Mouse (Mus musculus) cerebellum, adult 11 months (tissue): ENCODE data around the gene Ccdc6.
A peak's percentile ranks its signal among the peaks of the same experiment; 100 is the strongest.

Experiments
- DNase-seq: peaks from one replicate; pipeline ENCODE4 v3.0.0; 2022

Gene Ccdc6

DNA sequence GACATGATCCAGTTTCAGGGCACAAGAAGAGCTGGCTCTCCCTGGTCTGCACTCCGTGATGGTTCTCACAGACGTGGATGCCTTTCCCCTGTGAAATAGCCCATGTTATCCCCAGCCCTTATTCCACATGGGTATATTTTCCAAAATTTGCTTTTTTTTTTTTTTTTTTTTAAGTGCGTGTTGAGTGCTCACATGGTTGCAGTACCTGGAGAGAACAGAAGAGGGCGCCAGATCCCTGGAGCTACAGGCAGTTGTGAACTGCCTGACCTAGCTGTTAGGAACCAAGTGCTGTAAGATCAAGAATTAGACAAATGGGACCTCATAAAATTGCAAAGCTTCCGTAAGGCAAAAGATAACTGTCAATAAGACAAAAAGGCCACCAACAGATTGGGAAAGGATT lies 38.8 kb downstream of the Ccdc6 start:
- DNase-seq = no peak

DNA sequence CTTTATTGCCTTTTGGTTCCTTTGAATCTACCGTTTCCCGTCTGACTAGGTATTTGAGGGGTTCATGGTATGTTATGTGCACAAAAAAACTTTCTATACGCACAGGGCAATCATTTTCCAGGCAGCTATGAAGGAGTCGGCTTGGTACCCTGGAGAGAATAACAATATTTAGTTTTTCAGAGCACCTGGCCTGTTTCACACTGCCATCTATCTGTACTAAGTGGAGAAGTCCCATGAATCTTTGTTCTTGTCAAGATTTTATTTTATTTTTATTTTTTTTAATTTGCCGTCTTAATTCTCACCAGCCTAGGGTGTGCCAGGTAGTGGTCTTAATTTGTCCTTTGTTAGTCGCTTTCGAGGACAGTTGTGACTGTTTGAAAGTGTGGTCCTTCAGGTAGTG lies 40.7 kb downstream of the Ccdc6 start:
- no peak for DNase-seq

DNA sequence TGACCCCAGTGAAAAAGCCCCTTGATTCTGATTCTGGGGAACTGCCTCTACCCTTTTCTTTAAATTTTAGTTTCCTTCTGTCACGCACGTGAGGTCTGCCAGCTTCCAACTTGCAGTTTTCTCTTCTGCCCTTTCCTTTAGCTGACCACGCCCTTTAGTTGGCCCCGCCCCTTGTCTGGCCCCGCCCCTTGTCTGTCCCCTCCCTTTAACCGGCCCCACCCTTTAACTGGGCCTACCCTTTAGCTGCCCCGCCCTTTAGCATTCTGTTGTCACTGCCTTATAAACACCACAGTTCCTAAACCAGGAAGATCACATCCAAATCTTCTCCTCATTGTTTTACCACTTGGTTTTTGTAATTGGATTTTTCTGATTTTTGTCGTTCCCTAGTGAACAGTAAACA lies 41.2 kb downstream of the Ccdc6 start:
- no peak for DNase-seq

DNA sequence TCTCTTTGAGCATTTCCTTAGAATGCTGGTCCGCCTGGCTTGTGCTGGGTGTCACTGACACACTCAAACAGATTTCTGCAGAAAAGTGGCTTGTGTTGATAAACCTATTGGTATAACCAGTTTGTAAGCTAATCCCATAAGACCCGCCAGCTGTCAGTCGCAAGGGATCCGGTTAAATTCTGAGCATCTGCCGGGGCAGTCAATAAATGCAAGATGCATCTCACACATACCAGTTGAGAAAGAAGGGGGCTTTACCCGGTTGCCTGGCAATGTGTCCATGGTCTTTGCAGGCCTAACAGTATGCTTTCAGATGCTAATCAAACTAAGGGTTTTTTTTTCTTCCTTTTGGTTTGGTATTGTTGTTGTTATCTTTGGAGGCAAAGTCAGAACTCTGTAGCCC lies 42.4 kb downstream of the Ccdc6 start:
- DNase-seq = no peak

- no peak for DNase-seq
These were observed 43.5 kb downstream of the Ccdc6 start for GRCm38 (mm10) chr10:70140414-70140813.

DNA sequence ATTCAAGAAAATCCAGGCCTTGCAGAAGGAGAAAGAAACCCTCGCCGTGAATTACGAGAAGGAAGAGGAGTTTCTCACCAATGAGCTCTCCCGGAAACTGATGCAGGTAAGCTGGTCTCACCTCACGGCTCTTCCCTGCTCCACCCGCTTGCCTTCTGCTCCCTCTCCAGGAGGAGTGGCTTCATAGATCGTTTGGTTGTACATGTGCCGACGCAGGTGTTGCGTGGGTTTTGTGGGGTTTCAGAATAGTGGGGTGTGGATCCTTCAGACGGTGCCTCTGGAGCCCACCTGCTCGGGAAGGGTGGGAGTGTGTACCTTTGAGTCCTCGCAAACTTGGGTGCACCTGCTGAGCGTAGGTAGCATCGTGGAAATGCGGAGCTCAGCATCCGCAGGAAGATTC lies 45.7 kb downstream of the Ccdc6 start:
- no peak for DNase-seq

GRCm38 (mm10) chr10:70144004-70144557 lies 47.2 kb downstream of the Ccdc6 start:
- DNase-seq = no peak

DNA sequence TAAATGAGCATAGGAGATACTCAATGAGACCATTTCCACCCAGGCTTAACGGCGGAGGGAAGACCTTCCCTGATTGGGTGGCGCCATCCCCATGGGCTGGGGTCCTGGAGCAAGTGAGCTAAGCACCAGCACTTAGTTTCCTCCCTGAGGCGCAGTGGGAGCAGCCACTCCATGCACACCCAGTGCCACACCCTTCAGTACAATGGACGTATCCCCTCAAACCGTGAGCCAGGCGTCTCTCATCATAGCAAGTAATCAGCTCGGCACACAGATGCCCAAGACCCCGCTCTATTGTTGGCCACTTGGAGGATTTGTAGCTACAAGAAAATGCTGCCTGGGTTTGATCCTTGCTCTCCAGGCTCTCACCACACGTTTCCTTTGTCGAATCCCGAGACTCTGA lies 49.0 kb downstream of the Ccdc6 start:
- DNase-seq = no peak

DNA sequence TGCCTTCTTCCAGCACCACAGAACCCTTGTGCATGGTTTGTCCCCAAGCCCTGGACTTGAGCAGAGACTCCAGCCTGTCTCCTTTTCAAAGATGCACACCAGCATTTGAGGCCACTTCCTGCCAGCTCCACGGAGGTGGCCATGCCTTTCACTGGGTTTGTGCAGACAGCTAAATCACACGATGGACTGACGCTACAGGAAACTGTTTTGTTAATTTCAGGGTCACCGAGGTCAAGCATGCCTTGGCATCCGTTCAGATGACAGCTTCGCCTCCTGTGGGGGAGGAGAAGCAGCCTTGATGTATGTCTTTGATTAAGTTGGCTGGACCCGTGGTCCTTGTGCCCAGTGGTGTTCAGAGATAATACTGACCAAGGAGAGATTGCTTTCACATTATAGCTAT lies 52.2 kb downstream of the Ccdc6 start:
- no peak for DNase-seq

DNA sequence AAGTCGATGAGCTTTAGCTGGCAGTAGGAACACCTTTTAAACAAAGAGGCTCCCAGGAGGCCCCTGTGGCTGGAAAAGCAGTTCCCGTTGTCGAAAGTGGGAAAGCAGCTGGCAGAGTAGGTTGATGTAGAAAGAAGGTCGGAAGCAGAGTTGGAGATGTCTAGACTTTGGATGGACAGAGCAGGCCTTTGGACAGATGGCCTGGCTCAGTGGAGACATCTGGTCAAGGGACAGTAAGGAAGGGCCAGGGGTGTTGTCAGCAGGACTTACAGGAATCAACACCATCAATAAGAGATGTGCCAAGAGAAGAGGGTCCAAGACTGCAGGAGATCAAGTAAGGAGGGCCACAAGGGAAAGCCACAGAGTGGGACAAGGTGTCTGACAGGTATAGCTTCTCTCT lies 53.4 kb downstream of the Ccdc6 start:
- no peak for DNase-seq

- no peak for DNase-seq
These were observed 54.2 kb downstream of the Ccdc6 start for GRCm38 (mm10) chr10:70151171-70151570.

DNA sequence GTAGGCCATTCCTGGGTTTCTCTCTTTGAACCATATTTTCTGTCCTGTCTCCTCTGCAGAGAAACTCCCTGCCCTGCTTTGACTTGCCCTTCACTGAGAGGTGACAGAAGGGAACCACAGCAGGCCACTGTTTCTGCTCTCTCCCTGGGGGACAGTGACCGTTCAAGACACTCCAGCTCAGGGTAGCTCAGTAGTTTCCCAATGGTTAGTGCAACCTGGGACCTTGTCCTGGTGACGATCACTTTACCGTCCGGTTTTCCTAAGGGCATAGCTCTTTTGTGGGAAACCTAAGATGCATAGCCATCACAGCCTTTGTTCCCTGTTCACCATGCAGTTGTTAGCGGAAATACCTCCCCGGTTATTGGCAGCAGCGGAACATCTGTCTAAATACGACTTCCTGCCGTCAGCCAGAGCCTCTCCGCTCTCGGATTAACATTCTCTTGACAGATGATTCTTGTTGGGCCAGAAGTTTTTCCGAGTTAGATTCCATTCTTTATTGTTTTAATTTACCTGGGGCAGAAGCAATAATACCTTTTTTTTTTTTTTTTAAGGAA lies 55.3 kb downstream of the Ccdc6 start:
- DNase-seq = no peak

- no peak for DNase-seq
These were observed 56.9 kb downstream of the Ccdc6 start for GRCm38 (mm10) chr10:70153810-70154209.

- DNase-seq = peak; percentile 36
These were observed 59.7 kb downstream of the Ccdc6 start for GRCm38 (mm10) chr10:70156431-70157165.

- DNase-seq = peak; percentile 29
These were observed 62.9 kb downstream of the Ccdc6 start for GRCm38 (mm10) chr10:70159651-70160320.

- no peak for DNase-seq
These were observed 63.9 kb downstream of the Ccdc6 start for GRCm38 (mm10) chr10:70160811-70161210.

- no peak for DNase-seq
These were observed 64.6 kb downstream of the Ccdc6 start for GRCm38 (mm10) chr10:70161504-70161903.

DNA sequence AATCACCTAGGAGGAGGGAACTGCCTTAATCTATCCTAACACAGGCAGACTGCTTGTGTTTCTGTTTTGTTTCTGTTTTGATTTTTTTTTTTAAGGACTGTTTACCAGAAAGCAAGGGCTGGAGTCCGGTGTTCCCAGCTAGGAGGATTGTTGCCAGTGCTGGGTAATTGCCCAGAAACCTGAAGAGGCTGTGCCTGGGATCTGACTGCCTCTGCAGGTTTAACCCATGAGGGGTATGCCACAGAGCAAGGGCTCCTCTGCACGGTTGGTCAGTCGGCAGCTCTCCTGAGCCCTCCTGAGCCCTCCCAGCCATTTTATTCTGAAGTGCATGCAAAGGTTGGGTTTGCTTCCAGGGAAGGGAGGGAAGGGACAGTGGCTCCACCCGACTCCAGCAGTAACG lies 66.8 kb downstream of the Ccdc6 start:
- DNase-seq = peak; percentile 50

DNA sequence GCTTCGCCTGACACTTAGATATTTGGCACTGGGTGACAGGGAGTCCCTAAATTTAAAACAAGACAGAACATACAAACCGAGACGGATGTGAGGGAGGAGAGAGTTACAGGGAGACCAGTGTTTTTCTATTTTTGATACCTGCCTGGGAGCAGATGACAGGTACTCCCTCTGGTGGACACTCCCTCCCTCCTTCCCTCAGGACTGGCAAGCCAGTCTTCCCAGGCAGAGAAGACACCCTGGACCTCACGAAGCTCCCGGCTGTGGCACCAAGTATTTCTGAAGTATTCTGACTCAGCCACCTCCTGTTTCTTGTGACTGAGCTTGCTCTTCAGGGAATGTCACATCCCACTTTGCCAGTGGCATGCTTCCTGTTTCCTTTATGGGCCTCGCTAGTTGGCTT lies 69.0 kb downstream of the Ccdc6 start:
- peak; percentile 47 for DNase-seq

GRCm38 (mm10) chr10:70166427-70166826 lies 69.5 kb downstream of the Ccdc6 start:
- DNase-seq = no peak

GRCm38 (mm10) chr10:70167625-70168024 lies 70.7 kb downstream of the Ccdc6 start:
- no peak for DNase-seq

DNA sequence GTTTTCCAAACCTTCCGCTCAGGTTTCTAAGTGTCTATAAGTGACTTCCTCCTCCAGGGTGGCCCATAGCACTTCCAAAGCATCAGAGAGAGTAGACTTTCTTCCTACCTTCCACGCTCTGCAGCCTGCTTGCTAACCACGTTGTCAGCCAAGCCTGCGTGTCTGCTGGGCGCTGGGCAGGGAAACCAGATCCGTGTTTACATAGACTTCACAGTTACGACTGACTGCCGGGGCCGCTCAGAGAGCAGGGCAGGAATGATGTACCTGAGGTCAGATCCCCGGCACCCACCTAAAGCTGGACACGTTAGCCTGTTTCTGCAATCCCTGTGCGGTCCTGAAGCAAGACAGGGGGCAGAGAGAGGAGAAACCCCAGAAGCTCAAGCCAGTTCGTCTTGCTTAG lies 71.5 kb downstream of the Ccdc6 start:
- no peak for DNase-seq

GRCm38 (mm10) chr10:70169044-70169443 lies 72.1 kb downstream of the Ccdc6 start:
- no peak for DNase-seq

DNA sequence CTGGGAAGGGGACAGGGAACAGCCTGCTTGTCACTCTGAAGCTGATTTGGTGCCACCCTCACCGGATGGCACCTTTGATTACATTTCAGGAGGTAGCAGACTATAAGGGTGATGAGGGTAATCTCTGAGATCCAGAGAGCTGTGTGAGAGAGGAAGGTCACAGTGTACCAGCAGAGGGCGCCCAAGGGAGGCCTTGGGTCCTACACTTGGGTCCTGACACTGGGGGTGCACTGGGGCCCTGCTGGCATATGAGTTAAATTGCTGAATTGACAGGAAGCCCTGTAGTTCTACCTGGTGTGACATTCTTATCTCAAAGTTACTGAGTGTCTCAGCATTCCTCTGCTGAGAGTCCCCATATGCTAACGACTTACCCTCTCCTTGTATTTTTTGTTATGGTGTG lies 76.4 kb downstream of the Ccdc6 start:
- DNase-seq = peak; percentile 62
